In genomic region chr14:54605752-54606321, GRCm38 (mm10) we compare ENCODE assay signal across 8 mouse cellular contexts. TPM values are rescaled to one million over a fixed set of nuclear protein-coding genes. Genes with fewer than 3 reads are reported as not detected.
DNase-seq lines count a peak whose midpoint lies in the region; ATAC-seq and TF ChIP-seq lines count a peak whose summit lies in the region.

TSS of gene 4931414P19Rik (minus strand) at chr14:54605993.

- peak within 1 kb of the TSS; percentile 70 for H3K27ac ChIP-seq in forebrain, embryonic 12.5 days
- H3K27ac ChIP-seq in heart, postnatal 0 days (ENCODE audit: low read depth), result peak within 1 kb of the TSS; percentile 83
- H3K27ac ChIP-seq in lung, embryonic 14.5 days (ENCODE audit: low read depth), result peak within 1 kb of the TSS; percentile 82

- peak within 1 kb of the TSS; percentile 68 for H3K9ac ChIP-seq in forebrain, embryonic 12.5 days
- peak within 1 kb of the TSS; percentile 68 for H3K9ac ChIP-seq in heart, postnatal 0 days (replicated peaks; ENCODE audit: low read depth, low read length)
- peak within 1 kb of the TSS; percentile 66 for H3K9ac ChIP-seq in lung, embryonic 14.5 days

- H3K27me3 ChIP-seq in forebrain, embryonic 12.5 days, result no peaks in the 10 kb centered on the region
- H3K27me3 ChIP-seq in heart, postnatal 0 days (ENCODE audit: control insufficient read depth, insufficient read depth, low read length), result no peaks in the 10 kb centered on the region
- H3K27me3 ChIP-seq in lung, embryonic 14.5 days (ENCODE audit: insufficient read depth, low read length), result no peaks in the 10 kb centered on the region

- H3K4me2 ChIP-seq in forebrain, embryonic 12.5 days, result peak within 1 kb of the TSS; percentile 62
- peak within 1 kb of the TSS; percentile 62 for H3K4me2 ChIP-seq in heart, postnatal 0 days (ENCODE audit: low read depth, low read length)
- peak within 1 kb of the TSS; percentile 77 for H3K4me2 ChIP-seq in lung, embryonic 14.5 days

- under 1% methylated on average over 38 of the region's 39 CpGs for WGBS in forebrain, embryonic 12.5 days
- under 1% methylated on average over 34 of the region's 39 CpGs for WGBS in heart, postnatal 0 days
- under 1% methylated on average over 38 of the region's 39 CpGs for WGBS in lung, embryonic 14.5 days

- ATAC-seq in forebrain, embryonic 12.5 days (ENCODE audit: low FRiP score), result peak; percentile 59
- ATAC-seq in heart, postnatal 0 days (ENCODE audit: insufficient read depth, low read depth), result peak; percentile 61
- ATAC-seq in lung, embryonic 14.5 days (ENCODE audit: insufficient read depth), result peak; percentile 50

- no peak for TF ChIP-seq EP300 in heart, postnatal 0 days (IDR thresholded peaks at IDR 0.05; ENCODE audit: low read depth)

- H3K4me1 ChIP-seq in forebrain, embryonic 12.5 days, result peaks cover 29% of the 10 kb centered on the region
- H3K4me1 ChIP-seq in heart, postnatal 0 days (ENCODE audit: control insufficient read depth, insufficient read depth), result no peaks in the 10 kb centered on the region
- H3K4me1 ChIP-seq in lung, embryonic 14.5 days (ENCODE audit: insufficient read depth), result peaks cover 10% of the 10 kb centered on the region

- no peaks in the 10 kb centered on the region for H3K9me3 ChIP-seq in forebrain, embryonic 12.5 days
- H3K9me3 ChIP-seq in heart, postnatal 0 days (replicated peaks; ENCODE audit: control insufficient read depth, low read length), result no peaks in the 10 kb centered on the region
- H3K9me3 ChIP-seq in lung, embryonic 14.5 days (ENCODE audit: low read depth, low read length), result no peaks in the 10 kb centered on the region

- no peak for TF ChIP-seq CTCF in heart, postnatal 0 days (IDR thresholded peaks at IDR 0.05; ENCODE audit: low read depth)
- TF ChIP-seq CTCF in lung, embryonic 14.5 days (IDR thresholded peaks at IDR 0.05; ENCODE audit: low read depth), result no peak

- peak; percentile 25 to 57 for DNase-seq in CD8-positive naive resting alpha-beta T cell, adult 2 months (ENCODE audit: low read depth in 2 of 2, low spot score in 2 of 2)
- peak; percentile 69 for DNase-seq in c-Kit-negative CD71-positive TER-119-positive erythroid progenitor cells, embryonic 14.5 days (ENCODE audit: low read depth, low spot score)
- peak; percentile 73 for DNase-seq in heart, postnatal 0 days (ENCODE audit: low spot score)
- peak; percentile 91 to 95 for DNase-seq in kidney, postnatal 4 days
- peak; percentile 90 for DNase-seq in lung, embryonic 14.5 days
- peak; percentile 75 for DNase-seq in ovary, adult 18-20 months (ENCODE audit: low spot score)
- DNase-seq in thymus, adult 18-20 months, result peak; percentile 59 to 61

- H3K4me3 ChIP-seq in forebrain, embryonic 12.5 days (replicated peaks), result peak within 1 kb of the TSS; percentile 51
- peak within 1 kb of the TSS; percentile 52 for H3K4me3 ChIP-seq in heart, postnatal 0 days (ENCODE audit: low read depth, low read length)
- H3K4me3 ChIP-seq in lung, embryonic 14.5 days (ENCODE audit: low read depth, low read length), result peak within 1 kb of the TSS; percentile 44

- no peaks in the 10 kb centered on the region for H3K36me3 ChIP-seq in forebrain, embryonic 12.5 days (replicated peaks)
- H3K36me3 ChIP-seq in heart, postnatal 0 days (replicated peaks; ENCODE audit: control insufficient read depth, insufficient read depth, low read length), result no peaks in the 10 kb centered on the region
- H3K36me3 ChIP-seq in lung, embryonic 14.5 days (ENCODE audit: insufficient read depth), result 0 out of 2 replicates have a peak, but pooled peaks cover 3% of the 10 kb centered on the region

RNA-seq across cellular contexts. Expression of gene 4931414P19Rik, which starts in this region (rescaled TPM):
- polyA plus RNA-seq in forebrain, embryonic 12.5 days (2016; fragmentation: Nextera tagmentation; extraction: Ambion mirVana), result 9.0 and 9.2 TPM in 2 replicates
- 5.3 and 12.4 TPM in 2 replicates for total RNA-seq in heart, postnatal 0 days (2014; rRNA removed; ENCODE audit: low replicate concordance)
- 3.3 and 4.0 TPM in 2 replicates for polyA plus RNA-seq in heart, postnatal 0 days (2015; fragmentation: Nextera tagmentation; extraction: Ambion mirVana)
- polyA plus RNA-seq in lung, embryonic 14.5 days (2014; fragmentation: Nextera tagmentation; extraction: Ambion mirVana), result 8.3 and 9.4 TPM in 2 replicates

Comparison
In these comparisons a context has a peak if more than half of its experiments do, and no peak if none do; other contexts are left out.
1. Peak in every context shown above with its lines: DNase-seq, ATAC-seq, H3K4me3 ChIP-seq and H3K27ac ChIP-seq.
2. DNase-seq: peak in every context shown above with its lines; median percentile 93 in kidney, postnatal 4 days; 90 in lung, embryonic 14.5 days; 75 in ovary, adult 18-20 months; 73 in heart, postnatal 0 days; 69 in c-Kit-negative CD71-positive TER-119-positive erythroid progenitor cells, embryonic 14.5 days; 60 in thymus, adult 18-20 months; 41 in CD8-positive naive resting alpha-beta T cell, adult 2 months.